In the genomic region with DNA sequence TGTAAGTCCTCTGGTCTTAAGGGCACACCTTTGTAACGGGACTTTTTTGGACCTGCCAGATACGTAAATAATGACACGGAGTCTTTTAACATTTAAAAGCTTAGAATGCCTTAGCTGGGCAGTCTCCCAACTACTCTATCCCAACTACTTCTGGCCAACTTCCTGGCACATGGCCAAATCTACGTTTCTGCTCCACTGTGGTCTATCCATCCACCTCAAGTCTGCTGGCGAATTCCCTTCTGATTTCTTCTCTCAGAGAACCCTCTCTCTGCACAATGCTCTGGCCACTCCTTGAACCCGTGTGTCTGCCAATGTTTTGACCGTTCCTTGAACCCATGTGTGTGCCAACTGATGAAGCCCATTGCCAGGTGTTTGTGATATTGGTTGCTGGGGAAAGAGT, we compare ENCODE assay signal across 23 mouse cellular contexts. TPM values are rescaled to one million over a fixed set of nuclear protein-coding genes. Genes with fewer than 3 reads are reported as not detected.
DNase-seq lines count a peak whose midpoint lies in the region; ATAC-seq and TF ChIP-seq lines count a peak whose summit lies in the region.
"Had no signal": no experiment of that assay in that cellular context is flagged by ENCODE, and none has a peak within 500 bp of the region (broad histone marks: within the 10 kb centered on the region; RNA-seq: fewer than 3 reads in every experiment).

No protein-coding gene starts in this region.

- no peak overlapping the region for H3K27ac ChIP-seq in kidney, adult 2 months (ENCODE audit: insufficient read depth, low read depth, low read length)
- H3K27ac ChIP-seq in kidney, embryonic 16.5 days (ENCODE audit: low read length) = no peak overlapping the region
- no peak overlapping the region for H3K27ac ChIP-seq in lung, postnatal 0 days (ENCODE audit: low read length)
- H3K27ac ChIP-seq in left cerebral cortex, adult 2 months = no peak overlapping the region
- H3K27ac ChIP-seq: embryonic facial prominence, embryonic 15.5 days; forebrain, embryonic 15.5 days; heart, embryonic 10.5 days; intestine, embryonic 15.5 days; limb, embryonic 15.5 days; neural tube, embryonic 15.5 days; stomach, postnatal 0 days had no signal

- no peak for TF ChIP-seq POLR2A in kidney, adult 2 months (IDR thresholded peaks at IDR 0.05; ENCODE audit: low read depth, low read length)

- intact Hi-C loops in left cerebral cortex, adult 2 months (cut with DNase I) = no loop called here

- no peak overlapping the region for H3K9ac ChIP-seq in kidney, embryonic 16.5 days (replicated peaks; ENCODE audit: low read length)
- no peak overlapping the region for H3K9ac ChIP-seq in lung, postnatal 0 days (replicated peaks; ENCODE audit: low read depth)
- H3K9ac ChIP-seq: embryonic facial prominence, embryonic 15.5 days; forebrain, embryonic 15.5 days; intestine, embryonic 15.5 days; limb, embryonic 15.5 days; neural tube, embryonic 15.5 days had no signal

- no peak for ATAC-seq in kidney, embryonic 16.5 days (ENCODE audit: low FRiP score, low TSS enrichment)
- ATAC-seq in lung, postnatal 0 days = peak; percentile 28; the same call in 1 of the 2 replicates
- ATAC-seq: forebrain, embryonic 15.5 days; hindbrain, embryonic 16.5 days; intestine, embryonic 15.5 days had no signal

- H3K4me2 ChIP-seq in kidney, embryonic 16.5 days (replicated peaks; ENCODE audit: low read depth, low read length) = no peak overlapping the region
- no peak overlapping the region for H3K4me2 ChIP-seq in lung, postnatal 0 days (replicated peaks; ENCODE audit: low read depth, low read length)
- H3K4me2 ChIP-seq: embryonic facial prominence, embryonic 15.5 days; forebrain, embryonic 15.5 days; intestine, embryonic 15.5 days; limb, embryonic 15.5 days; midbrain, embryonic 11.5 days; neural tube, embryonic 15.5 days had no signal

- no peak for TF ChIP-seq CTCF in kidney, adult 2 months (conservative IDR thresholded peaks at IDR 0.05; ENCODE audit: insufficient read depth, insufficient read length, low read depth, low read length)
- no peak for TF ChIP-seq CTCF in lung, postnatal 0 days (IDR thresholded peaks at IDR 0.05)
- no peak for TF ChIP-seq CTCF in left cerebral cortex, adult 2 months (IDR thresholded peaks at IDR 0.05)

- peak; percentile 13 for DNase-seq in kidney, adult 2 months
- no peak for DNase-seq in lung, postnatal 0 days (ENCODE audit: low spot score)
- DNase-seq in lung, postnatal 4 days = no peak
- DNase-seq in adrenal gland, postnatal 36 days = peak; percentile 7 to 26
- no peak for DNase-seq in spleen, adult 12 weeks (ENCODE audit: low spot score)
- no peak for DNase-seq in left cerebral cortex, adult 2 months (ENCODE audit: extremely low spot score in 1 of 2, low spot score in 2 of 2)
- DNase-seq: cerebellum, adult 11-12 months; cerebellum, postnatal 25 days; gastrocnemius, postnatal 10 days; kidney, adult 9 months; kidney, postnatal 4 days; thymus, adult 2 months; thymus, postnatal 4 days had no signal

- no peaks in the 10 kb centered on the region for H3K4me1 ChIP-seq in kidney, adult 2 months (ENCODE audit: control insufficient read depth, insufficient read depth, low read length)
- no peaks in the 10 kb centered on the region for H3K4me1 ChIP-seq in kidney, embryonic 16.5 days (ENCODE audit: insufficient read depth, low read length)
- H3K4me1 ChIP-seq in lung, postnatal 0 days (ENCODE audit: insufficient read depth, low read depth, low read length) = no peaks in the 10 kb centered on the region
- H3K4me1 ChIP-seq: embryonic facial prominence, embryonic 15.5 days; forebrain, embryonic 15.5 days; heart, embryonic 10.5 days; intestine, embryonic 15.5 days; limb, embryonic 15.5 days; neural tube, embryonic 15.5 days had no signal

- H3K4me3 ChIP-seq in kidney, adult 2 months (ENCODE audit: insufficient read depth, low read depth, low read length) = no peak overlapping the region
- no peak overlapping the region for H3K4me3 ChIP-seq in kidney, embryonic 16.5 days (ENCODE audit: low read length)
- H3K4me3 ChIP-seq in lung, postnatal 0 days (ENCODE audit: low read depth, low read length) = no peak overlapping the region
- no peak overlapping the region for H3K4me3 ChIP-seq in left cerebral cortex, adult 2 months
- H3K4me3 ChIP-seq: embryonic facial prominence, embryonic 15.5 days; forebrain, embryonic 15.5 days; heart, embryonic 10.5 days; intestine, embryonic 15.5 days; limb, embryonic 15.5 days; neural tube, embryonic 15.5 days had no signal

- TF ChIP-seq EP300 in lung, postnatal 0 days (IDR thresholded peaks at IDR 0.05) = no peak

- no peaks in the 10 kb centered on the region for H3K27me3 ChIP-seq in kidney, adult 2 months (replicated peaks; ENCODE audit: control insufficient read depth, insufficient read depth, low read length)
- no peaks in the 10 kb centered on the region for H3K27me3 ChIP-seq in kidney, embryonic 16.5 days (ENCODE audit: insufficient read depth, low read length)
- no peaks in the 10 kb centered on the region for H3K27me3 ChIP-seq in lung, postnatal 0 days (replicated peaks; ENCODE audit: insufficient read depth, low read length)
- H3K27me3 ChIP-seq: embryonic facial prominence, embryonic 15.5 days; neural tube, embryonic 15.5 days had no signal

- no peaks in the 10 kb centered on the region for H3K9me3 ChIP-seq in kidney, embryonic 16.5 days (ENCODE audit: low read length)
- H3K9me3 ChIP-seq in lung, postnatal 0 days (ENCODE audit: low read length) = no peaks in the 10 kb centered on the region
- H3K9me3 ChIP-seq: embryonic facial prominence, embryonic 15.5 days; forebrain, embryonic 15.5 days; heart, embryonic 10.5 days; intestine, embryonic 15.5 days; limb, embryonic 15.5 days; neural tube, embryonic 15.5 days had no signal

- WGBS in kidney, adult 2 months = 67% methylated on average over 7 of the region's 7 CpGs
- 78% methylated on average over 7 of the region's 7 CpGs for WGBS in kidney, embryonic 16.5 days
- 47% methylated on average over 7 of the region's 7 CpGs for WGBS in lung, postnatal 0 days

- H3K36me3 ChIP-seq in kidney, adult 2 months (ENCODE audit: control insufficient read depth, insufficient read depth, low read length) = no peaks in the 10 kb centered on the region
- H3K36me3 ChIP-seq in kidney, embryonic 16.5 days (ENCODE audit: insufficient read depth, low read length) = no peaks in the 10 kb centered on the region
- H3K36me3 ChIP-seq in lung, postnatal 0 days (ENCODE audit: insufficient read depth, low read length) = no peaks in the 10 kb centered on the region
- H3K36me3 ChIP-seq: embryonic facial prominence, embryonic 15.5 days; forebrain, embryonic 15.5 days; heart, embryonic 10.5 days; intestine, embryonic 15.5 days; limb, embryonic 15.5 days; neural tube, embryonic 15.5 days had no signal

RNA-seq across cellular contexts. Expression of gene Dcaf10, which starts 10.8 kb away (rescaled TPM):
- 8.5 and 12.2 TPM in 2 replicates for polyA plus RNA-seq in kidney, adult 2 months (2012; rRNA removed)
- 8.9 and 9.4 TPM in 2 replicates for polyA plus RNA-seq in kidney, embryonic 16.5 days (2015; fragmentation: Nextera tagmentation; extraction: Ambion mirVana)
- polyA plus RNA-seq in lung, postnatal 0 days (2015; fragmentation: Nextera tagmentation; extraction: Ambion mirVana) = 12.3 and 12.8 TPM in 2 replicates
- 10 to 100 TPM; 30.5 to 31.2 TPM for total RNA-seq in adrenal gland, postnatal 36 days (2021)
- total RNA-seq in left cerebral cortex, adult 2 months (2021) = 10 to 100 TPM; 19.8 to 21.2 TPM

RNA-seq across cellular contexts. Expression of gene Exosc3, which starts 11.4 kb away (rescaled TPM):
- 16.3 and 16.7 TPM in 2 replicates for polyA plus RNA-seq in kidney, adult 2 months (2012; rRNA removed)
- polyA plus RNA-seq in kidney, embryonic 16.5 days (2015; fragmentation: Nextera tagmentation; extraction: Ambion mirVana) = 84.0 and 85.3 TPM in 2 replicates
- polyA plus RNA-seq in lung, postnatal 0 days (2015; fragmentation: Nextera tagmentation; extraction: Ambion mirVana) = 44.5 and 45.2 TPM in 2 replicates
- total RNA-seq in adrenal gland, postnatal 36 days (2021) = 10 to 100 TPM; 34.0 to 38.2 TPM
- 10 to 100 TPM; 14.8 to 14.9 TPM for total RNA-seq in left cerebral cortex, adult 2 months (2021)

RNA-seq across cellular contexts. Expression of gene Trmt10b, which starts 34.2 kb away (rescaled TPM):
- polyA plus RNA-seq in kidney, adult 2 months (2012; rRNA removed) = 3.2 and 3.9 TPM in 2 replicates
- polyA plus RNA-seq in kidney, embryonic 16.5 days (2015; fragmentation: Nextera tagmentation; extraction: Ambion mirVana) = 18.7 TPM in 2 replicates
- 12.0 and 14.8 TPM in 2 replicates for polyA plus RNA-seq in lung, postnatal 0 days (2015; fragmentation: Nextera tagmentation; extraction: Ambion mirVana)
- 10 to 100 TPM in 1 of 2 experiments, 1 to 10 TPM in 1; 9.8 to 12.4 TPM for total RNA-seq in adrenal gland, postnatal 36 days (2021)
- 10 to 100 TPM; 15.2 to 15.4 TPM for total RNA-seq in left cerebral cortex, adult 2 months (2021)

Comparison
In these comparisons a context has a peak if more than half of its experiments do, and no peak if none do; other contexts are left out.
1. DNase-seq: peak in kidney, adult 2 months (single experiment) and adrenal gland, postnatal 36 days (2 of 2); none in lung, postnatal 0 days (single experiment), lung, postnatal 4 days (0 of 2), spleen, adult 12 weeks (single experiment) and left cerebral cortex, adult 2 months (0 of 2).